Mouse (Mus musculus) Patski (cell line): Measurements from ENCODE around the gene Polg2. TPM values are rescaled to one million over a fixed set of nuclear protein-coding genes. Genes with fewer than 3 reads are reported as not detected.

Experiments used
- ATAC-seq: fragments of 100-300 bp; one replicate; pipeline ENCODE4 v1.8.0; 2021
- CTCF ChIA-PET: fragments of 350-600 bp; sonication (Branson Sonifier 250); formaldehyde crosslinking; loops from one replicate; lab custom pipeline; 2022; ENCODE audit warnings: inconsistent platforms; lab: Charles Lee
- POLR2A ChIA-PET: fragments of 350-600 bp; sonication (Branson Sonifier 250); formaldehyde crosslinking; loops from one replicate; lab custom pipeline; 2022; ENCODE audit warnings: antibody characterized with exemption, inconsistent platforms; lab: Charles Lee
- DNase-seq: peaks from one replicate; pipeline ENCODE4 v3.0.0-alpha.2; 2011; ENCODE audit warnings: low read depth, low spot score
- H3K27me3 ChIP-seq: fragments of 371-371 bp; one replicate; pipeline ENCODE4 v1.5.1; 2021
- CTCF ChIP-seq: fragments of 100-300 bp; IDR thresholded peaks from one replicate; pipeline ENCODE4 v1.5.1; 2021
- in situ Hi-C: fragments of 300-500 bp; cut with MboI; formaldehyde crosslinking; loops from 3 replicates; pipeline ENCODE4 v1.11.1; 2018; ENCODE audit warnings: low pct_unique_long_range_greater_than_20kb, mixed read lengths
- polyA plus RNA-seq: library from polyadenylated mRNA; unstranded; gene quantifications from one replicate; pipeline ENCODE4 v1.2.3, GENCODE M21; 2021

Polg2 gene
- polyA plus RNA-seq, result 8.6 TPM

DNA sequence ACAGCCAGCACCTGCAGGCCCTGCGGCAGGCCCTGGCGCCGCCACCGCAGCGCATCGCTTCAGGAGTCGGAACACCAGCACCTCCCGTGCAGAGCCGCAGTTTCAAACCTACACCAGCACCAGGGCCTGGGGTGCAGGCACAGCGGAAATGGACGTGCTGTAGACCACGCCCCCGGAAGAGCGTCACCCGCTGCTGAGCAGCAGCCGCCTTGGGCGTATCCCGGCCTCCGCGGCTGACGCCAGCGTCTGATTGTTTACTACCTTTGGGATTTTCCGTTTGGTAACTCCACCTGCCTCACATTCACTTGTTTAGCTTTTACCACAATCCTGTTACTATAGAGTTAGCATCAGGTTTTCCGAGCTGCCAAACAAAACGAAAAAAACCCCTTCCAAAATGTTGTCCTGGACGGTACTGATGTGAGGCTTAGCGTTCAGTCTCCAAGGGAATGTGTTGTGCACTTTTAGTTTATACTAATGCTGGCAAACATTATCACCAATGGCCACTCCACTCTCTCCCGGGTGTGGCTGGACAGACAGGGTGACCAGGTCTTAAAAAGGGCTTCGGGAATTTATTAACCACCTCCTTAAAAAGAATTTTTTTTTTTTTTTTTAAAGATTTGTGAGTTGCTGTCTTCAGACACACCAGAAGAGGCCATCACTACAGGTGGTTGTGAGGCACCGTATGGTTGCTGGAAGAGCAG lies at the start of gene Polg2:
Gene Polg2, minus strand, starts transcription at position 150 of the 701 bp plus-strand sequence.
- in situ Hi-C loops, result no loop called here
- POLR2A ChIA-PET, result interaction anchor here (0.7 to 2.2 kb wide), 2 partner anchors 9 to 179 kb away, joined by 3 to 16 read pairs; partner anchors contain the start of genes Cep95 and Ddx5
- ATAC-seq, result peak; percentile 95
- TF ChIP-seq CTCF, result no peak
- CTCF ChIA-PET, result interaction anchor here (1.4 to 1.7 kb wide), 2 partner anchors 11 to 37 kb away, joined by 4 to 5 read pairs; no protein-coding TSS in a partner anchor
- peak; percentile 63 for DNase-seq
- H3K27me3 ChIP-seq, result no peaks in the 10 kb centered on the region

DNA sequence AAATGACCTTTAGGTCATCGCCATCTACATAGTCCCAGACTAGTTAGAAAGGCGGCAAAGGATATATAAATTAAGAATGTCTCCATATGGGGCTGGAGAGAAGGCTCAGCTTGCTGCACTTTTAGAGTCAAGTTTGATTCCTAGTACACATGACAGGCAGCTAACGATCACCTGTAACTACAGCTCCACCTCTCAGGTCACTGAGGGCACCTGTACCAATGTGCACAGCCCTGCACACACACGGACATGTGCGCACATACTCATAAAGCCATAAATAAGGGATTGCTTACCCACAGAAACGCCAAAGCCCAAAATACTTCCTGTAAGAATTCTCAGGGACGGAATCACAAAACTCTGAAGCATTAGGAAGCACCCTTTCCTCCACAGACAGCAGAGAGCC lies 48.7 kb upstream of the Polg2 start:
- POLR2A ChIA-PET, result no interaction called here
- CTCF ChIA-PET, result interaction anchor here (1.3 kb wide), 1 partner anchor 12 kb away, joined by 4 read pairs; no protein-coding TSS in a partner anchor
- no peak for ATAC-seq
- in situ Hi-C loops, result no loop called here
- H3K27me3 ChIP-seq, result no peaks in the 10 kb centered on the region
- DNase-seq, result no peak
- TF ChIP-seq CTCF, result no peak

GRCm38 (mm10) chr11:106824403-106824802 lies 45.1 kb upstream of the Polg2 start:
- CTCF ChIA-PET, result no interaction called here
- no peak for TF ChIP-seq CTCF
- no peaks in the 10 kb centered on the region for H3K27me3 ChIP-seq
- DNase-seq (no peak), ATAC-seq (no peak)
- in situ Hi-C loops, result no loop called here
- POLR2A ChIA-PET, result interaction anchor here (0.6 to 1.4 kb wide), 2 partner anchors 8 kb away, joined by 4 to 5 read pairs; no protein-coding TSS in a partner anchor

GRCm38 (mm10) chr11:106823741-106824140 lies 44.4 kb upstream of the Polg2 start:
- H3K27me3 ChIP-seq, result no peaks in the 10 kb centered on the region
- no peak for ATAC-seq
- CTCF ChIA-PET, result no interaction called here
- no peak for TF ChIP-seq CTCF
- DNase-seq, result no peak
- in situ Hi-C loops, result no loop called here
- POLR2A ChIA-PET, result interaction anchor here (0.7 to 1.4 kb wide), 2 partner anchors 8 to 677 kb away, joined by 5 to 7 read pairs; no protein-coding TSS in a partner anchor

DNA sequence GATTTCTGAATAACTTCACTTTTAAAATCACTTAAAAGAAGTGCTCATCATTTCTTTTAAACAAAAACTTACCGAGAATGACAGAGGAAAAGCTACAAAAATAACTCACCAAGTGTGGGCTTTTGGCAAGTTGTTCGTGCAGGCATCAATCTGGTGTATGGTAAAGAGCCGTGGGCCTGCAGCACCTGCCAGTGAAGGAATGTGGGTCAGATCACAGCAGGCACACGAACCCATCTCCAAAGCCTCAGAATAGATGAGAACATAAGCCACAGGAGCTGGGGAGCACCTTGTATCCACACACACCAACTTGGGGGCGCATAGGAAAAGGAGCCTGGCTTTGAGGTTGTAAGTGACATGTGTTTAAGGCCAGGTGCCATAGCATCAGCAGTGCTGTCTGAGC lies 43.6 kb upstream of the Polg2 start:
- ATAC-seq (no peak), DNase-seq (no peak)
- CTCF ChIA-PET, result interaction anchor here (1.3 kb wide), 1 partner anchor 10 kb away, joined by 5 read pairs; no protein-coding TSS in a partner anchor
- no peak for TF ChIP-seq CTCF
- no peaks in the 10 kb centered on the region for H3K27me3 ChIP-seq
- in situ Hi-C loops, result no loop called here
- POLR2A ChIA-PET, result interaction anchor here (1.4 kb wide), 1 partner anchor 17 kb away, joined by 4 read pairs; no protein-coding TSS in a partner anchor

DNA sequence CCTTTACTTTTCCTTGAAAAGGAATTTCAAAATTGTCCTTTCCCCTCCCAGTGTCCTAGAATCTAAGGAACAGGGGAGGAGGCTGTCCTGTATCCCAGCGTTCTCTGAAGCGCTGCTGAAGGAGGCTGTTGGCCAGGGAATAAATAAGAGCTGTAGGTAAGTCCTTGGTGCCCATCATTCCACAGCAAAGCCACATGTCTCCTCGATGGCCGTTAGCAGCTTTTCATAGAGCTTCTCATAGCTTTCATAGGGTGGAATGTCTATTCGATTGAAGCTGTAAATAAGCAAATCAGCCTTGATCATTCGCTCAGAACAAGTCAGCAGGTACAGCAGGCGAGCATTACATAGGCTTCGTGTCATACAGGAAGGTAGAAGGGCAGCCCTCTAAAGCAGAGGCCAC lies 43.2 kb upstream of the Polg2 start:
- ATAC-seq, result no peak
- CTCF ChIA-PET, result interaction anchor here (1.3 kb wide), 1 partner anchor 11 kb away, joined by 5 read pairs; no protein-coding TSS in a partner anchor
- no peaks in the 10 kb centered on the region for H3K27me3 ChIP-seq
- TF ChIP-seq CTCF, result no peak
- no peak for DNase-seq
- in situ Hi-C loops, result no loop called here
- POLR2A ChIA-PET, result interaction anchor here (1.4 kb wide), 1 partner anchor 18 kb away, joined by 4 read pairs; no protein-coding TSS in a partner anchor

GRCm38 (mm10) chr11:106821397-106821796 lies 42.1 kb upstream of the Polg2 start:
- in situ Hi-C loops, result no loop called here
- TF ChIP-seq CTCF, result no peak
- ATAC-seq, result no peak

DNA sequence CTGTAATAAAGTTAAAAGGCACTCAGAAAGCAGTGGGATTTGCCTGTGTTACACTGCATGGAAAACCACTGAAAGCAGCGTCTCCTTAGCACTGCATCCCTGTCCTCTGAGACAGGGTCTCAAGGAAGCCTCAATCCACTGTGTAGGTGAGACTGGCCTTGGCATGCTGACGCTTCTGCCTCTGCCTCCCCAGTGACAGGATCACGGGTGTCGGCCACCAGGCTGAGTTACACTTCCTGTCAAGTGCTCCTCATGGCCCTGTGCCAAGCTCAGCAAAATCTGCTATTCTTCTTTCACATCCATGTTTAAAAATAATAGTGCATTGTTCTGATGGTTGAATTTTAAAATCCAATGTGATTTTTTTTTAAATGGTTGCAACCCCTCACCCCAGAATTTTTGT lies 41.6 kb upstream of the Polg2 start:
- TF ChIP-seq CTCF, result no peak
- ChIA-PET POLR2A (no interaction called here), CTCF (no interaction called here)
- no peak for ATAC-seq
- in situ Hi-C loops, result no loop called here
- no peaks in the 10 kb centered on the region for H3K27me3 ChIP-seq
- no peak for DNase-seq

More at GRCm38 (mm10) chr11:106821397-106821796, 42.1 kb upstream of the Polg2 start:
- CTCF ChIA-PET, result no interaction called here
- H3K27me3 ChIP-seq, result no peaks in the 10 kb centered on the region
- POLR2A ChIA-PET, result interaction anchor here (0.6 to 0.7 kb wide), 2 partner anchors 150 to 391 kb away, joined by 3 to 6 read pairs; no protein-coding TSS in a partner anchor
- no peak for DNase-seq

DNA sequence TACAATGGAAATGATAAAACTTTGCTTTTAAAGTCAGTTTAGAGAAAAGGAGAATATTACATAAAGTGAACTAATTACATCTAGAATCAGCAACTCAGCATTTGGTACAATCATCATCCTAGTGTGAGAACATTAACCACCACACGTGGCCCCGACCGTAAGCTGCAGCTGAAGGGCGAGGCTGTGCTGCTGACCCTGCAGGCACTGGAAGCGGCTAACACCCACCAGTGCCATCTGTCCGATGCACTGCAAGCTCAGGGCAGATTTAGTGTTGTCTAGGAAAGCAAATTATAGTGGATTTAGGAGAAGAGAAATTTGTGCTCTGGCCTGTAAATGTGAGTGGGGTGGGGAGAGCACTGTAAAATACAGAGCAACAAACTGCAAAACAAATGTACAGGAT lies 40.9 kb upstream of the Polg2 start:
- in situ Hi-C loops, result no loop called here
- CTCF ChIA-PET, result no interaction called here
- no peak for TF ChIP-seq CTCF
- no peak for DNase-seq
- no peak for ATAC-seq
- POLR2A ChIA-PET, result no interaction called here
- H3K27me3 ChIP-seq, result no peaks in the 10 kb centered on the region

GRCm38 (mm10) chr11:106819595-106819994 lies 40.3 kb upstream of the Polg2 start:
- CTCF ChIA-PET, result interaction anchor here (1.1 to 1.7 kb wide), 2 partner anchors 8 to 11 kb away, joined by 3 to 5 read pairs; no protein-coding TSS in a partner anchor

DNA sequence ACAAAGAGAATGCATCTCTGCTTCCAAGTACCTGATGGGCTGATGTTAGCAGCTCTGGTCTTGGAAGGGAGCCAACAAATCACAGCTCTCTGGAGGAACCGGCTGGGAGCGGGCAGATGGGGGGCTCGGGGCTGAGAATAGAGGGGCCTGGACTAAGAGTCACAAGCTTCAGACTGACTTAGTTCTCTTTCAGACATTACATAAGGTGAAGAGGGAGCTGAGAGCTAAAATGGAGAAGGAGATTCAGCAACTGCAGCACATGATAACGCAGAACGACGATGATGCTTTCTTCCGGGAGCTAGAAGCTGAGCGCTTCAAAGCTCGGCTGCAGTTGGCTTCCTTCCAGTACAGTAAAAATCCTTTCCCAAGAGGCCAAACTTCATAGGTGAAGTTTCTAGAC lies 39.0 kb upstream of the Polg2 start:
- H3K27me3 ChIP-seq, result no peaks in the 10 kb centered on the region
- in situ Hi-C loops, result no loop called here
- CTCF ChIA-PET, result interaction anchor here (1.7 kb wide), 1 partner anchor 10 kb away, joined by 5 read pairs; no protein-coding TSS in a partner anchor
- TF ChIP-seq CTCF, result no peak
- ATAC-seq, result no peak
- POLR2A ChIA-PET, result interaction anchor here (1.1 to 1.2 kb wide), 2 partner anchors 10 to 193 kb away, joined by 3 read pairs; no protein-coding TSS in a partner anchor
- DNase-seq, result no peak

More at GRCm38 (mm10) chr11:106819595-106819994, 40.3 kb upstream of the Polg2 start:
- no peak for TF ChIP-seq CTCF
- H3K27me3 ChIP-seq, result no peaks in the 10 kb centered on the region
- in situ Hi-C loops, result no loop called here
- DNase-seq (no peak), ATAC-seq (no peak)
- POLR2A ChIA-PET, result no interaction called here
